Mouse (Mus musculus) adrenal gland, postnatal 36 days (tissue): ENCODE measurements around the gene S100a5. TPM values are rescaled to one million over a fixed set of nuclear protein-coding genes. Genes with fewer than 3 reads are reported as not detected.

Source experiments
- DNase-seq, 2 experiments: peaks; one replicate each; pipeline ENCODE4 v3.0.0; 2021; ENCODE audit warnings: mixed read lengths in 1 of 2
- total RNA-seq, 2 experiments: library from RNA; stranded (reverse); gene quantifications; 2 replicates each; pipeline ENCODE4 v1.2.3; 2021

Gene S100a5
- total RNA-seq, 2 experiments from 2014 or later: not detected

DNA sequence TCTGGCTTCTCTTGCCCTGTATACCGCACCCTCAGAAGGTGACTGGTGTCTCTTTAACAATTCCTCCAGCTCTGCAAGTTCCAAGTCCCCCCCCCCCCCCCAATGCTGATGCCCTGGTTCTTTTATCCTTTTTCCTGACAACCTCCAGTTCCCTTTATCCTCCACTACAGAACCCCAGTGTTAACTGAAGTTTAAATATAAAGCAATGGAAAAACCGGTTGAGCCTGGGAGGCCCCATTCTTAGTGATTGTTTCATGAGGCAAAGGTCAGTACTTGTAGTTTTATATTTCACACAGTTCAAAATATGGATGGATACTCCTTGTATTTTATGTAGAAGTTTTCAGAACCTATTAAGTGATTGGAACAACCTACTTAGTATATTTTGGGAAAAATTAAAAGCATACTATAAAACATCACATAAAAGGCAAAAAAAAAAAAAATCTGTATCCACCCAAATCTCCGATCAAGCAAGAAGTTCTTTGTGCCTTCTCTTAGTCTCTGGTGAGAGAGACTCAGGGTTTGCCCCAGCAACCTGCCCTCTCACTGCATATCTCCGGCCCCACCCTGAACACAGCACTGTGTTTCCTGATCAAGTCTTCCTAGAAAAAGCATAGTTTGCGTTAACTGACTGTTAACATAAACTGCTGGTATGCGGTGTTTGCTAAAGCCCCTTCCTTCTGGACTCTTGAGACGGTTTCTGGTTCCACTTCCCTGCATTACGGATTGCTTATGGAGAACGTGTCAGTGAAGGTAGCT, 18.1 kb downstream of the S100a5 start:
- no peak for DNase-seq

DNA sequence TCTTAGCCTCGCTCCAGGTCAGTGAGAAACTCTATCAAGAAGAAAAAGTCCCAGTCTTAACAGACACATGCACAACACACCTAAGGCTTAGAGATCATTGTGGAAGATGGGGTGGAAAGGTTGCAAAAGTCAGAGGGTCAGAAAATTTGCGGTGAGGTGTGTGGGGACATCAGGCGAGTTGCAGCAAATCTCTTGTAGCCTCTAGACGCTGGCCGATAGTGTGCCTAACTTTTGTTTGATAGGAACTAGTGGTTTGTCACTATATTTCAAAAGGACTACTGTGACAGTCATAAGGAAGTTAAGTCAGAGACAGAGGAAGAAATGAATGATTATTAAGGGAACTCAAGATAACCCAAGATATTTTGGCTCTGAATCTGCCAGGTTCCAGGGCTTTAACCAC, 19.0 kb downstream of the S100a5 start:
- DNase-seq: no peak

- DNase-seq: no peak
Measured at GRCm38 (mm10) chr3:90627807-90628206, 19.5 kb downstream of the S100a5 start.

- DNase-seq: no peak
Measured at GRCm38 (mm10) chr3:90629298-90629697, 21.0 kb downstream of the S100a5 start.

GRCm38 (mm10) chr3:90631984-90632383, 23.7 kb downstream of the S100a5 start:
- DNase-seq: no peak

- no peak for DNase-seq
Measured at GRCm38 (mm10) chr3:90638511-90639275, 30.4 kb downstream of the S100a5 start.

DNA sequence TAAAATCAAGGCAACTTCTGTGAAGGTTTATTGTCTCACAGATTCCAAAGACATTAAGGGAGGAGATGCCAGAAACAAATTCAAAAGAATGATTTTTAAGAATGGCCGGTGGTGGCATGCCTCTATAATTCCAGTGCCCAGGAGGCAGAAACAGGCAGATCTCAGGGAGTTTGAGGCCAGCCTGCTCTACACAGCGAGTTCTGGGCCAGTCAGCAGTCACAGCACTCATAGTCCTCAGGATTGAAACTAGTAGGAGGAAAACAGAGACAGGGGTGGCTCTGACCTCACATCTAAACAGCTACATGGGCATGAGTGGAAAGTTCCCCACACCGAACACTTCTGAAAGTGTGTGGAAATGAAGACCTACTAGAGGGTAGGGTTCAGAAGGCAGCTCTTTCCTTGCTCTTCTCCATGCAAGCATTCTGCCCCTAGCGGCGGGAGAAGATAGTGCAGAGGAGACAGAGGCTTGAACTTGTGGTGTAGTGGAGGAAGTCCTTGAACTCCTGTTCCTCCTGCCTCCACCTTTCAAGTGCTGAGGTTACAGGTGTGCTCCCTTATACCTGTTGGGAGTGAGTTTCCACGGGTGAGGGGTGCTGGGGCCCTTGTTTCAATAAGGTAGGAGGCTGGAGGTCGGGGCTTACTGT, 31.3 kb downstream of the S100a5 start:
- DNase-seq: peak in 1 of 2 experiments; percentile 22

GRCm38 (mm10) chr3:90640981-90641380, 32.7 kb downstream of the S100a5 start:
- DNase-seq: no peak

DNA sequence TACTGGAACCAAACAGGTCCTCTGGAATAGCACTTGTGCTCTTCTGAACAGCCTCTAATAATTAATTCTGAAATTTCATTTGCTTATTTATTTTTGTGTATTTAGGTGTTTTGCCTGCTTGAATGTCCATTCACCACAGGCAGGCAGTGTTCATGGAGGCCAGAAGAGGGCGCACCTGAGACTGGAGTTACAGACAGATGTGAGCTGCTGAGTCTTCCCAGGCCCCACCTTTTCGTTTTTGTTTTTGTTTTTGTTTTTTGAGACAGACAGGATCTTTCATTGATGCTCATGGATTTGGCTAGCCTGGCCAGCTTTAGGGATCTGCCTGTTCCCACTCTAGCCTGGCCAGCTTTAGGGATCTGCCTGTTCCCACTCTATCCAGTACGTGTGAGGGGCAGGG, 35.9 kb downstream of the S100a5 start:
- peak; percentile 65 to 73 for DNase-seq

GRCm38 (mm10) chr3:90647291-90647690, 39.0 kb downstream of the S100a5 start:
- DNase-seq: no peak

DNA sequence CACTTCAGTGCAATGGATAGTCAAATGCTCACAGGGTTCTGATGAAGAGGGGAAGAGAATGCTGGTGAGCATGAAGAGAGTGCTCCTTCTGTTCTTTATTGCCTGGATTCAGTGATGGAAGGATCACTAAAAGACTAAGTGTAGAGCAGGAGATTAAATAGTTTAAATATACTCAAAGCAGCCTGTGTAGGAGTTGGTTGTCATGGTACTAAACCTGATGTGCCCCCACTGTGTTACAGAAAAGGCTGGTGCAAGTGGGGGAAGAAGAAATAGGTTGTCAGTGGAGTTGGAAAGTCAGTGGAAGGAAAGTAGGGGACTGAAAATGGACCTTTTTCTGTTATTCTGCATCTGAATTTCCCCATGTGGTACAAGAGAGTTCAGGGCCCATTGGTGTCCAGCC, 40.7 kb downstream of the S100a5 start:
- DNase-seq: no peak

DNA sequence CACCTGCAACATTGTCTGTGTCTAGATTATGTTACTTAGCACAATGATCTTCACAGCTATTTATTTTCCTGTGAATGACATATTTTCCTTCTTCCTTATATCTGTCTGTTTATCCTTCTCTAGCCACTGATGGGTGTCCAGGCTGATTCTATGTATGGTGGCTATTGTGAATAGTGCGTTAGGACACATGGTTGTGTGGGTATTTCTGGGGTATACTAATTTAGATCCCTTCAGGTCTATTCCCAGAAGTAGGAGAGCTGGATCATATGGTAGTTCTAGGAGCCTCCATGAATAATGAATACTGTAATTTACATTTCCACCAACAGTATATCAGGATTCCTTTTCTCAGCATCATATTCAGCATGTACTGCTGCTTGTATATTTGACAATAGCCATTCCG, 41.5 kb downstream of the S100a5 start:
- DNase-seq: no peak

DNA sequence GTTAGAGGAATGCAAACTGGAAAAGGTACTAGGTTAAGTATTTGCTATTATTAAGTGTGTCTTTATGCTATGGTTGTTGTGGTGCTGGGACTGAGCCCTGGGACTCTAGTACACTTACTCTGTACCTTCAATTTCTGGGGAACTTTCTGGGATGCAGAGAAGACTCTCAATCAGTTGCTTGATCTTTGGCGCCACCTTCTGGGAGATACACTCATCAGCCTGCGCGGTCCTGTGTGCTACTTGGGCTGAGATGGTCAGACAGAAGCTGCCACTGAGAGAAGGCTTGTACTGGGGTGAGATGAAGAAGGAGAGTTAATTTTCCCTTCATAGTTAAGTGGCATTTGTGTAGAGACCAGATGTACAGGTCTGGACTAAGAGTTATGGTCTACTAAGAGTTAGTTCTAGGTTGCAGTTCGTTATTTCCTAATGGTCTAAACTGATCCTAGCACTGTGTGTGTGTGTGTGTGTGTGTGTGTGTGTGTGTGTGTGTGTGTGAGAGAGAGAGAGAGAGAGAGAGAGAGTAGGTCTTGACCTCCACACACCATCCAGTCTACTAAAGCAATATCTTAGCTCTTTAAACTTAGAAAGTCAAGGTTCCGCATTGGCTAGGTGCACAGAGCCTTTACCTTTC, 44.7 kb downstream of the S100a5 start:
- DNase-seq: peak; percentile 62 to 77

DNA sequence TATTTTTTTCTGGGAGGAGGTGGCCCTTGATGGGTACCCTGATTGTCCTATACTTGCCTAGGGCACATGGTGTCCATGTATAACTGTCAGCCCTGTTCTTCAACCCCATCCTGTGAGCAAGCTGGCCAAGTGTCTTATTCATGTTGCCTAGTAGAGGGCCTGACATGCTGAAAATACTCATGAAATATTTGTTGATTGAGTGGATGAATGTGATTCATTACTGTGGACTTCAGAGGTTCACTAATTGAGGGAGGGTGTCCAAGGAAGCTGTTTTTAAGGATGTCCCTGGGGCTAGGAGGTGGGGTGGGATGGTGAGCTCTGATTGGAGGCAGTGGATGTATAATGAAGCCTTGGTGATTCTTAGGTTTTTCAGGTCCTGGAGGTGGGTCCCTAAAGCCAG, 45.4 kb downstream of the S100a5 start, which contains the start of gene S100a7a:
TSS of gene S100a7a (plus strand) at position 301 of the 400 bp plus-strand sequence.
- DNase-seq: no peak

- no peak for DNase-seq
Measured at GRCm38 (mm10) chr3:90657405-90657804, 49.1 kb downstream of the S100a5 start.

GRCm38 (mm10) chr3:90659364-90660044, 51.2 kb downstream of the S100a5 start:
- no peak for DNase-seq

Other genes starting within 250 kb of the S100a5 start
- gene Slc27a3, start 218.6 kb upstream of the S100a5 start, total RNA-seq: 100 to 1,000 TPM; 132 to 156 TPM
- 10 to 100 TPM; 79.4 to 89.6 TPM for gene Ints3, start 174.9 kb upstream of the S100a5 start, total RNA-seq
- 100 to 1,000 TPM; 203 to 287 TPM for gene Npr1, start 142.7 kb upstream of the S100a5 start, total RNA-seq
- 10 to 100 TPM; 56.9 to 63.7 TPM for gene Ilf2, start 132.4 kb upstream of the S100a5 start, total RNA-seq
- 10 to 100 TPM; 53.3 to 79.3 TPM for gene Snapin, start 117.5 kb upstream of the S100a5 start, total RNA-seq
- gene Chtop, start 99.0 kb upstream of the S100a5 start, total RNA-seq: 100 to 1,000 TPM; 115 to 125 TPM
- 100 to 1,000 TPM; 142 to 154 TPM for gene S100a1, start 94.1 kb upstream of the S100a5 start, total RNA-seq
- gene S100a13, start 94.1 kb upstream of the S100a5 start, total RNA-seq: 10 to 100 TPM; 33.4 to 38.2 TPM
- gene S100a14, start 81.7 kb upstream of the S100a5 start, total RNA-seq: under 1 TPM in 1 of 2 experiments, not detected in 1; 0.53 TPM
- 10 to 100 TPM; 53.5 to 61.2 TPM for gene S100a16, start 71.3 kb upstream of the S100a5 start, total RNA-seq
- gene S100a3, start 47.9 kb upstream of the S100a5 start, total RNA-seq: under 1 TPM in 1 of 2 experiments, not detected in 1; 0.46 TPM
- gene S100a2, start 18.3 kb upstream of the S100a5 start, total RNA-seq: not detected
- gene Gm42674, start 6.6 kb upstream of the S100a5 start, total RNA-seq: not detected
- 10 to 100 TPM in 1 of 2 experiments, 1 to 10 TPM in 1; 9.0 to 11.5 TPM for gene S100a4, start 4.8 kb upstream of the S100a5 start, total RNA-seq
- gene S100a6, start 4.4 kb downstream of the S100a5 start, total RNA-seq: 10 to 100 TPM; 42.5 to 68.0 TPM
- under 1 TPM in 1 of 2 experiments, not detected in 1; 0.33 TPM for gene S100a7a, start 45.5 kb downstream of the S100a5 start, total RNA-seq
- gene S100a8, start 60.5 kb downstream of the S100a5 start, total RNA-seq: 1 to 10 TPM in 1 of 2 experiments, not detected in 1; 2.2 TPM
- gene S100a9, start 87.2 kb downstream of the S100a5 start, total RNA-seq: 1 to 10 TPM in 1 of 2 experiments, not detected in 1; 1.8 TPM
- not detected for gene Pglyrp4, start 118.4 kb downstream of the S100a5 start, total RNA-seq
- gene Gm5849, start 169.4 kb downstream of the S100a5 start, total RNA-seq: not detected